Mouse (Mus musculus) kidney, postnatal 0 days (tissue): ENCODE results near the gene C8a. TPM values are rescaled to one million over a fixed set of nuclear protein-coding genes. Genes with fewer than 3 reads are reported as not detected.

ENCODE experiments used
- ATAC-seq: fragments of 200-750 bp; cut with Nextera tagmentation; replicated peaks from 2 replicates; pipeline ENCODE4 v1.8.0; 2017; ENCODE audit warnings: low read depth, moderate number of reproducible peaks, moderate TSS enrichment, moderate library complexity; ENCODE audit not compliant: low FRiP score
- DNase-seq: peaks from one replicate; pipeline ENCODE4 v3.0.0-alpha.2; 2016; ENCODE audit warnings: low spot score
- H3K27ac ChIP-seq: fragments of 300-500 bp; sonication (generic); 2 replicates; pipeline ENCODE4 v1.5.1; 2014; ENCODE audit warnings: mild to moderate bottlenecking
- H3K27me3 ChIP-seq: fragments of 300-500 bp; sonication (generic); 2 replicates; pipeline ENCODE4 v1.6.1; 2014; ENCODE audit warnings: low read length, mixed read lengths; ENCODE audit not compliant: insufficient read depth
- H3K36me3 ChIP-seq: fragments of 300-500 bp; sonication (generic); 2 replicates; pipeline ENCODE4 v1.6.1; 2014; ENCODE audit warnings: low read length, mixed read lengths; ENCODE audit not compliant: insufficient read depth
- H3K4me1 ChIP-seq: fragments of 300-500 bp; sonication (generic); replicated peaks from 2 replicates; pipeline ENCODE4 v1.6.1; 2014; ENCODE audit warnings: antibody characterized with exemption, low read length, mixed read lengths; ENCODE audit not compliant: insufficient read depth
- H3K4me2 ChIP-seq: fragments of 300-500 bp; sonication (generic); 2 replicates; pipeline ENCODE4 v1.6.1; 2014; ENCODE audit warnings: mild to moderate bottlenecking, low read length, moderate library complexity, mixed read lengths
- H3K4me3 ChIP-seq: fragments of 300-500 bp; sonication (generic); replicated peaks from 2 replicates; pipeline ENCODE4 v1.5.1; 2014; ENCODE audit warnings: low read depth, low read length
- H3K9ac ChIP-seq: fragments of 300-500 bp; sonication (generic); 2 replicates; pipeline ENCODE4 v1.6.1; 2014; ENCODE audit warnings: low read depth, low read length
- H3K9me3 ChIP-seq: fragments of 300-500 bp; sonication (generic); replicated peaks from 2 replicates; pipeline ENCODE4 v1.6.1; 2016; ENCODE audit warnings: low read length, inconsistent platforms, mixed read lengths
- CTCF ChIP-seq: IDR thresholded peaks from 2 replicates; pipeline ENCODE4 v1.5.1; 2016; ENCODE audit warnings: antibody characterized with exemption, low read depth, mild to moderate bottlenecking, moderate library complexity
- WGBS: fragments of 180-500 bp; shearing (Covaris S2); extraction: QIAGEN DNeasy Blood & Tissue Kit; methylation state at CpG from one replicate; pipeline ENCODE4 v1.1.7; 2014; 5-methylcytosine and 5-hydroxymethylcytosine counted together
- polyA plus RNA-seq: library from polyadenylated mRNA; unstranded; fragments of >200 nt; fragmentation: Nextera tagmentation; extraction: Ambion mirVana; gene quantifications from 2 replicates; pipeline ENCODE4 v1.2.1, GENCODE M21; 2015

The C8a gene
- polyA plus RNA-seq: 0.09 and 0.37 TPM in 2 replicates

GRCm38 (mm10) chr4:104876323-104876722 is at the start of gene C8a:
TSS of gene C8a (minus strand) at chr4:104876398.
- ATAC-seq (no peak), DNase-seq (no peak)
- Histone ChIP-seq H3K27me3 (no peaks in the 10 kb centered on the region), H3K4me1 (no peaks in the 10 kb centered on the region), H3K4me3 (no peak within 1 kb of the TSS), H3K9me3 (no peaks in the 10 kb centered on the region), H3K9ac (no peak within 1 kb of the TSS), H3K27ac (no peak within 1 kb of the TSS), H3K36me3 (no peaks in the 10 kb centered on the region), H3K4me2 (no peak within 1 kb of the TSS)
- no peak for TF ChIP-seq CTCF
- 71% methylated on average over 3 of the region's 3 CpGs for WGBS

- WGBS: 71% methylated on average over 5 of the region's 5 CpGs
- Histone ChIP-seq H3K36me3 (no peaks in the 10 kb centered on the region), H3K27ac (no peak overlapping the region), H3K9ac (no peak overlapping the region), H3K27me3 (no peaks in the 10 kb centered on the region), H3K4me2 (no peak overlapping the region), H3K4me1 (no peaks in the 10 kb centered on the region), H3K9me3 (no peaks in the 10 kb centered on the region), H3K4me3 (no peak overlapping the region)
- ATAC-seq: no peak
- TF ChIP-seq CTCF: no peak
- no peak for DNase-seq
Observed at GRCm38 (mm10) chr4:104925383-104925782, 49.2 kb upstream of the C8a start.

GRCm38 (mm10) chr4:104918017-104918416 is 41.8 kb upstream of the C8a start:
- Histone ChIP-seq H3K9ac (no peak overlapping the region), H3K27ac (no peak overlapping the region), H3K9me3 (no peaks in the 10 kb centered on the region), H3K36me3 (no peaks in the 10 kb centered on the region), H3K4me2 (no peak overlapping the region), H3K4me3 (no peak overlapping the region), H3K27me3 (no peaks in the 10 kb centered on the region), H3K4me1 (no peaks in the 10 kb centered on the region)
- 80% methylated on average over 6 of the region's 6 CpGs for WGBS
- ATAC-seq: no peak
- no peak for TF ChIP-seq CTCF
- no peak for DNase-seq

- no peak overlapping the region for H3K4me2 ChIP-seq
- no peak for TF ChIP-seq CTCF
- no peaks in the 10 kb centered on the region for H3K4me1 ChIP-seq
- H3K27me3 ChIP-seq: no peaks in the 10 kb centered on the region
- DNase-seq (no peak), ATAC-seq (no peak)
- no peaks in the 10 kb centered on the region for H3K9me3 ChIP-seq
- H3K36me3 ChIP-seq: no peaks in the 10 kb centered on the region
- H3K4me3 ChIP-seq: no peak overlapping the region
- H3K27ac ChIP-seq: no peak overlapping the region
- no peak overlapping the region for H3K9ac ChIP-seq
- 40% methylated on average over 6 of the region's 6 CpGs for WGBS
Observed at GRCm38 (mm10) chr4:104914711-104915247, 38.6 kb upstream of the C8a start.

- no peaks in the 10 kb centered on the region for H3K9me3 ChIP-seq
- no peak for DNase-seq
- peak within 1 kb of the TSS; percentile 24 for H3K4me3 ChIP-seq
- ATAC-seq: 0 out of 2 replicates have a peak, but pooled peaks have one; percentile 57
- H3K27ac ChIP-seq: no peak within 1 kb of the TSS
- TF ChIP-seq CTCF: no peak
- peak within 1 kb of the TSS; percentile 51 for H3K4me2 ChIP-seq
- 17% methylated on average over 23 of the region's 23 CpGs for WGBS
- no peaks in the 10 kb centered on the region for H3K27me3 ChIP-seq
- H3K4me1 ChIP-seq: no peaks in the 10 kb centered on the region
- no peak within 1 kb of the TSS for H3K9ac ChIP-seq
- no peaks in the 10 kb centered on the region for H3K36me3 ChIP-seq
Observed at GRCm38 (mm10) chr4:104913291-104914129, 37.3 kb upstream of the C8a start, which contains the start of gene Fyb2. TSS of gene Fyb2 (plus strand) at chr4:104913456.

- ATAC-seq: peak; percentile 63; the same call in 1 of the 2 replicates
- 24% methylated on average over 7 of the region's 7 CpGs for WGBS
- H3K27ac ChIP-seq: no peak overlapping the region
Observed at GRCm38 (mm10) chr4:104911685-104912084, 35.5 kb upstream of the C8a start.

More at GRCm38 (mm10) chr4:104911685-104912084, 35.5 kb upstream of the C8a start:
- Histone ChIP-seq H3K4me1 (no peaks in the 10 kb centered on the region), H3K4me2 (no peak overlapping the region), H3K9me3 (no peaks in the 10 kb centered on the region), H3K9ac (no peak overlapping the region), H3K4me3 (no peak overlapping the region), H3K27me3 (no peaks in the 10 kb centered on the region), H3K36me3 (no peaks in the 10 kb centered on the region)
- peak; percentile 96 for TF ChIP-seq CTCF
- peak; percentile 67 for DNase-seq
